Mouse (Mus musculus) midbrain, embryonic 10.5 days (tissue): ENCODE data around the gene Srgap1. TPM values are rescaled to one million over a fixed set of nuclear protein-coding genes. Genes with fewer than 3 reads are reported as not detected.
A peak's percentile ranks its signal among the peaks of the same experiment; 100 is the strongest.

Source experiments
- DNase-seq: peaks from one replicate; pipeline ENCODE4 v3.0.0-alpha.2; 2017; ENCODE audit warnings: low spot score
- H3K27ac ChIP-seq: fragments of 300-500 bp; sonication (generic); replicated peaks from 2 replicates; pipeline ENCODE4 v1.5.1; 2016; ENCODE audit warnings: mild to moderate bottlenecking
- H3K27me3 ChIP-seq: fragments of 300-500 bp; sonication (generic); 2 replicates; pipeline ENCODE4 v1.6.1; 2016; ENCODE audit warnings: low read depth, mild to moderate bottlenecking; ENCODE audit not compliant: poor library complexity, severe bottlenecking
- H3K36me3 ChIP-seq: fragments of 300-500 bp; sonication (generic); 2 replicates; pipeline ENCODE4 v1.6.1; 2016; ENCODE audit warnings: mild to moderate bottlenecking, moderate library complexity
- H3K4me1 ChIP-seq: fragments of 300-500 bp; sonication (generic); 2 replicates; pipeline ENCODE4 v1.6.1; 2016
- H3K4me3 ChIP-seq: fragments of 300-500 bp; sonication (generic); 2 replicates; pipeline ENCODE4 v1.5.1; 2016; ENCODE audit warnings: mild to moderate bottlenecking, moderate library complexity
- H3K9me3 ChIP-seq: fragments of 300-500 bp; sonication (generic); replicated peaks from 2 replicates; pipeline ENCODE4 v1.6.1; 2016; ENCODE audit warnings: mild to moderate bottlenecking
- WGBS: fragments of 180-500 bp; shearing (Covaris S2); methylation state at CpG from one replicate; pipeline ENCODE4 v1.1.7; 2016; 5-methylcytosine and 5-hydroxymethylcytosine counted together
- polyA plus RNA-seq: library from polyadenylated mRNA; unstranded; fragments of >200 nt; fragmentation: Nextera tagmentation; extraction: Ambion mirVana; gene quantifications from 2 replicates; pipeline ENCODE4 v1.2.1, GENCODE M21; 2016

Gene Srgap1
- polyA plus RNA-seq, 1 experiment from 2014 or later, result 11.5 TPM

DNA sequence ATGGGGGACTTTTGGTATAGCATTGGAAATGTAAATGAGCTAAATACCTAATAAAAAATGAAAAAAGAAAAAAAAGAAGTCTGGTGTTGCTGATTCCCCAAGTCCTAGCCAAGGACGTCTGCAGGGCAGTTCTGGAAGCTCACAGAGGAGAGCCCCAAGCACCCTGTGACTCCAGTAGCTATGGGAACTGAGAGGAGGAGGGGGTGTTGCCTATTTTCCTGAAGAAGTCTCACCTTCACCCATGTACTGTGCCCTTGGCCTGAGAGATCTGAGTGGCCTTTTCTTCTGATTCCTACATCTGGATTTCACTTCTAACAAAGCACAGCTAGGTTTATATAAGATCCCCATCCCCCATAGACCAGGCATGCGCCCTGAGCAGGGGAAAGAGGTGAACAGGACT is 186.2 kb downstream of the Srgap1 start:
- no peak overlapping the region for H3K27ac ChIP-seq
- DNase-seq, result no peak
- no peaks in the 10 kb centered on the region for H3K27me3 ChIP-seq
- H3K36me3 ChIP-seq, result peaks cover under 1% of the 10 kb centered on the region; the same call in 1 of the 2 replicates
- no peaks in the 10 kb centered on the region for H3K9me3 ChIP-seq
- H3K4me3 ChIP-seq, result no peak overlapping the region
- WGBS, result 61% methylated on average over 2 of the region's 2 CpGs
- H3K4me1 ChIP-seq, result peaks cover 28% of the 10 kb centered on the region

DNA sequence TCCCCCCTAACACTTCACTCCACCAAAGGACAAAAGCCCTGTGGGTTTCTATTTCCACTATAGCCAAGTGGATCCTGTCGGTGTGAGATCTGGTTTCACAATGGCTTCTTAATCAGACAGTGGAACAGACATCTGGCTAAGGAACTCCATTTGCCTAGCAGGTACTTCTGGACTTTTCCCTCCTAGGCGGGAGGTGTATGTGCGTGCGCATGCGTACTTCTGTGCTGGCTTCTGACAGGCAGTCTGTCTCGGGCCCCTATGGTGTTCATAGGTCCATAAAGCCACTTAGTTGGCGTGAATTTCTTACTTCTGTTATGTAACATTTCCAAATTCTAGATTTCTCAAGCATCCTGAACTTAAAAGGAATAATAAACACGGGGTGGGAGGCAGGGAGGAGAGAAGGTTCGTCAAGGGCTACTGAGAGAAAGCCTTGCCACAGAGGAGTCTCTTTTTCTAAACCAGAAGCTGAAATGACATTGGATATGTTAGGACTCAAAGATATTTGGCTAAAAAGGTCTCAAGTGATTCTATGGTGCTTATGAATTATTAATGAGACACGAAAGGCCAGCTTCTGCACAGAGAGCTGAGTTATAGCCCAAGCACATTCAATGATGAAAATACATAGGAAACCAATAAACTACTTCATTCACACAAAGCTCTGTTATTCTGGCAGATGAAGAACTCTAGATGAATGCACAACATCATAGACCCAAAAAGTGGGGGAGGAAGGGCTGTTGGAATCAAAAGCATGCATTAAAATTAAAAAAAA is 187.1 kb downstream of the Srgap1 start:
- H3K9me3 ChIP-seq, result no peaks in the 10 kb centered on the region
- peaks cover 10% of the 10 kb centered on the region for H3K36me3 ChIP-seq
- H3K4me3 ChIP-seq, result no peak overlapping the region
- peaks cover 23% of the 10 kb centered on the region for H3K4me1 ChIP-seq
- H3K27ac ChIP-seq, result peak overlapping the region; percentile 38; the same call in 1 of the 2 replicates
- 75% methylated on average over 10 of the region's 10 CpGs for WGBS
- H3K27me3 ChIP-seq, result no peaks in the 10 kb centered on the region
- no peak for DNase-seq

- no peak for DNase-seq
- WGBS, result 86% methylated on average over 2 of the region's 2 CpGs
- Histone ChIP-seq H3K36me3 (peaks cover 21% of the 10 kb centered on the region), H3K9me3 (no peaks in the 10 kb centered on the region), H3K4me3 (no peak overlapping the region), H3K27ac (no peak overlapping the region), H3K27me3 (no peaks in the 10 kb centered on the region), H3K4me1 (peaks cover 23% of the 10 kb centered on the region)
Measured at GRCm38 (mm10) chr10:121858911-121859310, 188.2 kb downstream of the Srgap1 start.

DNA sequence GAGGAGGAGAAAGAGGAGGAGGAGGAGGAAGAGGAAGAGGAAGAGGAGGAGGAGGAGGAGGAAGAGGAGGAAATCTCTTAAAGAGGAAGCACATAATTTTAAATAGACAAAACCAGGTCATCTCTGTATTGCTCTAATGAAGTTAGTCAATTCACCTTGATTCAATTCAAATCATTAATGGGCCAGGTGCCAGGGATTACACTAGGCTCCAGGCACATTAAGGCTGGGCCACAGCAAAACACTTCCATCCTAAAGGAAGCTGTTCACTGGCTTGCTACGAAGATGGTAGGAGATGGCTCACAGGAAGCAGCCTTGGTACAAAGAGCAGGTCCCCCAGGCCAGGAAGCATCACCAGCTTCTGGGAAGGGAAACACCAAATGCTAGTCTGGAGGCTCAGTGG is 189.0 kb downstream of the Srgap1 start:
- WGBS, result 83% methylated on average over 1 of the region's 1 CpGs
- H3K27me3 ChIP-seq, result no peaks in the 10 kb centered on the region

DNA sequence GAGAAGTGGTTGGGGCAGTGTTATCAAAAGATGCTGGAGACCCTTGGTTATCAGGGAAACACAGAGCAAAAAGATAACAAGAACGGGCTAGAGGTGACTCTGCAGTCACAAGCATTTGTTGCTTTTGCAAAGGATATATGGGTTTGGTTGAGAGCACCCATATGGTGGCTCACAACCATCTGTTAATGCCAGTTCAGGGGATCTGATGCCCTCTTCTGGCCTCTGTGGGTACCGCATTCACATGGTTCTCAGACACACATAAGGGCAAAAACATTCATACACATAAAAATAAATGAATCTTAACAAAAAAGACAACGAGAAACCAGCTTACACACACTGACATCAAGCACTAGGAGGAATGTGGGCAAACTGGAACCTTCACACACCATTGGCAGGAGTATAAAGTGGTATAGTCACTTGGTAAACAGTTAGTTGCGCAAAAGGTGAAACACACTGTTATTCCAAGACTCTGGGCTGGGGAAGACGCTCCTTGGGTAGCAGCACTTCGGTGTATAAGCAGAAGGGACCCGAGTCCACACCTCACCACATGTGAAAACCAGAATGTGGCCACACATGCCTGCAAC is 191.2 kb downstream of the Srgap1 start:
- no peak for DNase-seq
- Histone ChIP-seq H3K27ac (no peak overlapping the region), H3K4me1 (peaks cover 20% of the 10 kb centered on the region), H3K4me3 (no peak overlapping the region), H3K27me3 (no peaks in the 10 kb centered on the region), H3K36me3 (peaks cover 39% of the 10 kb centered on the region), H3K9me3 (no peaks in the 10 kb centered on the region)
- WGBS, result 85% methylated on average over 7 of the region's 7 CpGs

More for the DNA sequence above, 189.0 kb downstream of the Srgap1 start:
- Histone ChIP-seq H3K36me3 (peaks cover 29% of the 10 kb centered on the region), H3K4me3 (no peak overlapping the region), H3K9me3 (no peaks in the 10 kb centered on the region), H3K4me1 (peaks cover 26% of the 10 kb centered on the region), H3K27ac (no peak overlapping the region)
- no peak for DNase-seq

DNA sequence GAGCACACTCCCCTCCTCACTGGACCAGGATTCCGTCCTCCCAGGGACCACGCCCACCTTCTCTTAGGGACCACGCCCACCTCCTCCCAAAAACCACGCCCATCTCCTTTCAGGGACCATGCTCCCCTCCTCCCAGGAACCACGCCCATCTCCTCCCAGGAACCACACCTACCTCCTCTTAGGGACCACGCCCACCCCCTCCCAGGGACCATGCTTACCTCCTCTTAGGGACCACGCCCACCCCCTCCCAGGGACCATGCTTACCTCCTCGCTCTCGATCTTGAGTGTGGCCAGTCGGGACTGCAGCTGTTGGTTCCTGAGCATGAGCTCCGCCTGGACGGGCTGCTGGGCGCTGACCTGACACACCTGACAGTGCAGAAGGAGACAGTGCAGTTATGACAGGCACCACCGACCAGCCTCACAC is 193.7 kb downstream of the Srgap1 start:
- no peak for DNase-seq
- no peak overlapping the region for H3K27ac ChIP-seq
- H3K4me3 ChIP-seq, result no peak overlapping the region
- peaks cover 54% of the 10 kb centered on the region for H3K36me3 ChIP-seq
- H3K9me3 ChIP-seq, result no peaks in the 10 kb centered on the region
- WGBS, result 36% methylated on average over 14 of the region's 14 CpGs
- H3K4me1 ChIP-seq, result 0 out of 2 replicates have a peak, but pooled peaks cover 3% of the 10 kb centered on the region
- H3K27me3 ChIP-seq, result no peaks in the 10 kb centered on the region

DNA sequence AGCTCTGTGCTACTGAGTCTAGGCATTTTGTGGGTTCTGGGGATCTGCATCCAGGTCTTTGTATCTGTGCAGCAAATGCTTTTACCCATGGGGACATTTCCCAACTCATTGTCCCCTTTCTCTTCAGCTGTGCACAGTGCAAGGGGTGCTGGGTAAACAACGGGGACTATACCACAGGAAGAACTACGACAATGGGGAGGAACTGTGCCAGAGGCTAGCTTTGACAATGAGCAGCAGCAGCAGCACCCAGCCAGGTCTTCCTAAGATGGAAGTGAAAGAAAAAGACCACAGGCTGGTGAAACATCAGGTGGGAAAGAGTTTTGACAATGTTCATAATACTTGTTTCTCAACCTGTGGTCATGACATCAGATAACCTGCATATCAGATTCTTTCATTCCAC is 197.6 kb downstream of the Srgap1 start:
- 81% methylated on average over 2 of the region's 2 CpGs for WGBS
- Histone ChIP-seq H3K4me3 (no peak overlapping the region), H3K27ac (no peak overlapping the region), H3K9me3 (no peaks in the 10 kb centered on the region), H3K4me1 (0 out of 2 replicates have a peak, but pooled peaks cover 3% of the 10 kb centered on the region), H3K27me3 (no peaks in the 10 kb centered on the region), H3K36me3 (peaks cover 48% of the 10 kb centered on the region)
- DNase-seq, result no peak

DNA sequence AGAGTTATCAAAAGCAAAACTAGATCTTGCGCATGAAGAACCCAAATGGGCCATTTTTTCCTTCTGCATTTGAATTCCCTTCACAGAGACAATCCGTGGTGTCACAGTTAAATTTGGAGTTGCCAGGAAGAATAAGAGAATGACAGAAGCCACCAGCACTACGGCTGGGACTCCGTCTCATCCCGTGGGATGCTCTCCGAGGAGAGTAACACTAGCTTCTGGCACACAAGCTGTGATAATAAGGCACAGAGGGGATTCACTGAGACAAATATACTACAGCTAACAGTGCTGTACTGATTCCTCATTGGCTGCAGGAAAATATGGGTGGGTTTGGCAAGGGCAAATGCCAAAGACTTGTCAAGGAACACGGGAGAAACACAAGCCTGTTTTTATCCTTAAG is 201.4 kb downstream of the Srgap1 start:
- Histone ChIP-seq H3K4me1 (no peaks in the 10 kb centered on the region), H3K27me3 (no peaks in the 10 kb centered on the region), H3K9me3 (no peaks in the 10 kb centered on the region), H3K27ac (no peak overlapping the region), H3K4me3 (no peak overlapping the region), H3K36me3 (peaks cover 33% of the 10 kb centered on the region)
- no peak for DNase-seq
- 92% methylated on average over 7 of the region's 7 CpGs for WGBS

- H3K27ac ChIP-seq, result no peak overlapping the region
- WGBS, result 91% methylated on average over 16 of the region's 16 CpGs
- H3K4me3 ChIP-seq, result no peak overlapping the region
- no peaks in the 10 kb centered on the region for H3K4me1 ChIP-seq
- H3K36me3 ChIP-seq, result peaks cover 70% of the 10 kb centered on the region
- no peaks in the 10 kb centered on the region for H3K27me3 ChIP-seq
- no peak for DNase-seq
- peaks cover 7% of the 10 kb centered on the region; the same call in 1 of the 2 replicates for H3K9me3 ChIP-seq
Measured at GRCm38 (mm10) chr10:121837166-121837898, 209.8 kb downstream of the Srgap1 start.

- WGBS, result 92% methylated on average over 18 of the region's 18 CpGs
- Histone ChIP-seq H3K4me1 (no peaks in the 10 kb centered on the region), H3K27ac (no peak overlapping the region), H3K4me3 (no peak overlapping the region), H3K9me3 (peaks cover 7% of the 10 kb centered on the region; the same call in 1 of the 2 replicates), H3K36me3 (peaks cover 69% of the 10 kb centered on the region), H3K27me3 (no peaks in the 10 kb centered on the region)
- DNase-seq, result no peak
Measured at GRCm38 (mm10) chr10:121836507-121837165, 210.5 kb downstream of the Srgap1 start.

GRCm38 (mm10) chr10:121833443-121833842 is 213.7 kb downstream of the Srgap1 start:
- peaks cover 52% of the 10 kb centered on the region for H3K36me3 ChIP-seq
- 85% methylated on average over 5 of the region's 5 CpGs for WGBS
- H3K27ac ChIP-seq, result no peak overlapping the region
- 0 out of 2 replicates have a peak, but pooled peaks cover under 1% of the 10 kb centered on the region for H3K9me3 ChIP-seq
- DNase-seq, result no peak
- peaks cover 15% of the 10 kb centered on the region for H3K4me1 ChIP-seq
- H3K27me3 ChIP-seq, result no peaks in the 10 kb centered on the region
- H3K4me3 ChIP-seq, result no peak overlapping the region
